Mouse (Mus musculus) frontal cortex, adult 2 months (tissue): ENCODE data around the gene Usp2. TPM values are rescaled to one million over a fixed set of nuclear protein-coding genes. Genes with fewer than 3 reads are reported as not detected.

Experiments
- DNase-seq, 2 experiments: peaks; one replicate each; pipeline ENCODE4 v3.0.0; 2022; ENCODE audit warnings: low spot score in 1 of 2; ENCODE audit errors: extremely low spot score in 1 of 2
- polyA plus RNA-seq: library from polyadenylated mRNA; depleted of rRNA; stranded (reverse); fragments of >200 nt; gene quantifications from 2 replicates; pipeline ENCODE4 v1.2.3, GENCODE M21; 2012

Usp2 gene
- polyA plus RNA-seq, 1 experiment: 44.9 TPM

DNA sequence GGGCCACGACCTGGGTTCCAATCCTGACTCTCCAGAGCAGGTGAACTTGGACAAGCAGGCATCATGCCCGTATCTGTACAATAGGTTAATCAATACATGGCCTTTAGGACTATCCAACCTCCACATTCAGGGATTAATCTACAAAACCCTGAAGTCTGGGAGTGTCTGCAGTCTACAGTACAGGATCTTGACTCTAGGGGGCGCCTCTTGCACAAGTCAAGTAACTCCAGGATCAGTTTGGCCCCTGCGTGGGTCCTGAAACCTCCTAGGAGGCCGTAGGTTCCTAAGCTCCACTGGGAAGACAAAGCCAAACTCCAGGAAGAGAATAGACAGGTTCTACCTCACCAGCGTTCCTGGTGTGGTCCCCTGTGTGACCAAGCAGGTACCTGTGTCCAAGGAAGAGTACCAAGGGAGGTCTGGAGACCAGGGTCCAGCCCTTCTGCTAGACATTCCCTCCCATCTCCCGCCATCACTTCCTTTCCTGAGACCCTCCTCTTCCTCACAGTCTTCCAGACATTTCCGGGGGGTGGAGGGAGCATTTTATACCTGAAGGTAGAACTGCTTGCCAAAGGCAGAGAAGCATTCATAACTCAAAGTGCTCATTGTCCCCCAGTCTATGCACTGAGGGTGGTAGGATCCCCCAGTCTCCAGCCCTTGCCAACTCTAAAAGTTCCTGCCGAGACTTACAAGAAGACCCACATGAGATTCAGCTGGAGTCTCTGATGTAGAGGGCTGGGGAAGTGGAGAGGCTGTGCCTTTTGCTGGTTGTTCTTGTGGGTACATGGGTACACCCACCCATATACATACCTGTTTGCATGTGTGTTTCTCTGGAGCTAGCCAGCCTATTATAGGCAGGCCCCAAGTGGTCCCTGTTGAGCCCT, 7.8 kb downstream of the Usp2 start:
- no peak for DNase-seq

DNA sequence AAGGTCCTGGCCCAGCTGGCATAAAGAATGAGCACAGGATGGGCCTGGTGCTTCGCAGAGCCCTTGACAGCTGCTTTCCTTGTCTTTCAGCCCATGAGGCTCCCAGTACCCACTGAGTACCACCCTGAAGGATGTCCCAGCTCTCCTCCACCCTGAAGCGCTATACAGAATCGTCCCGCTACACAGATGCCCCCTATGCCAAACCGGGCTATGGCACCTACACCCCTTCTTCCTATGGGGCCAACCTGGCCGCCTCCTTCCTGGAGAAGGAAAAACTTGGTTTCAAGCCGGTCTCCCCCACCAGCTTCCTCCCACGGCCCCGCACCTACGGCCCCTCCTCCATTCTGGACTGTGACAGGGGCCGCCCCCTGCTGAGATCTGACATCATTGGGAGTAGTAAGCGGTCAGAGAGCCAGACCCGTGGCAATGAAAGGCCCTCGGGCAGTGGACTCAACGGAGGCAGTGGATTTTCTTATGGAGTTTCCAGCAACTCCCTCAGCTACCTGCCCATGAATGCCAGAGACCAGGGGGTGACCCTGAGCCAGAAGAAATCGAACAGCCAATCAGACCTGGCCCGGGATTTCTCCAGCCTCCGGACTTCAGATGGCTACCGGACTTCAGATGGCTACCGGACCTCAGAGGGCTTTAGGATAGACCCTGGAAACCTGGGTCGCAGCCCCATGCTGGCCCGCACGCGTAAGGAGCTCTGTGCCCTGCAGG, 8.6 kb downstream of the Usp2 start:
- DNase-seq: no peak

GRCm38 (mm10) chr9:44075996-44076763, 9.4 kb downstream of the Usp2 start:
- DNase-seq: no peak

GRCm38 (mm10) chr9:44076764-44077120, 9.9 kb downstream of the Usp2 start:
- DNase-seq: peak in 1 of 2 experiments; percentile 82

DNA sequence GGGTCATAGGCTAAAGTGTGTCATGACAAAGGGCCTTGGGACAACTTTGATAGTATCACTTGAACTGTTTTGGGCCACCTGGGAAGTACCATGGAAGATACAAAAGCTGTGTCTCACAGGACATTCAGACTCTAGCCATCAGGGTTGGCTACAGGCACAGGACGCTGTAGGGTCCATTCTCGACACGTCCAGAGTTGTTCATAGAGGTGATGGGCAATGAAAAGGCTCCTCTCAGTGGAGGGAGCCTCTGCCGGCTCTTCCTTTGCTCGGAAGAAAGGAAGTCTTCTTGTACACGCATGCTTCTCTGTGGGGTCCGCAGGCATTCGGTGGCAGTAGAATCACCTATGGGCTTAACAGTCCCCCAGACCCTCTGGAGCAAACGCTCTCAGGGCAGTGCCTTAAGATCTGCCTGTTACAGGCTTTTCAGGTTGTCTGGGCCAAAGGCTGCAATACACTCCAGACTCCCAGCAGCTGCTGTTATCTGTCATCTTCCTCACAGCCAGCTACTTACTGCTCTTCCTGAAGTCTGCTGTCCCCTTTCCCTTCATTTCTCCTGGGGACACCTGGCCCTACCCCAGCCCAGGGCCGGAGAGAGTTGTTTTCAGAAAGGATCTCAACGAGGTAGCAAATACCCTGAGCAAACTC, 10.6 kb downstream of the Usp2 start:
- no peak for DNase-seq

DNA sequence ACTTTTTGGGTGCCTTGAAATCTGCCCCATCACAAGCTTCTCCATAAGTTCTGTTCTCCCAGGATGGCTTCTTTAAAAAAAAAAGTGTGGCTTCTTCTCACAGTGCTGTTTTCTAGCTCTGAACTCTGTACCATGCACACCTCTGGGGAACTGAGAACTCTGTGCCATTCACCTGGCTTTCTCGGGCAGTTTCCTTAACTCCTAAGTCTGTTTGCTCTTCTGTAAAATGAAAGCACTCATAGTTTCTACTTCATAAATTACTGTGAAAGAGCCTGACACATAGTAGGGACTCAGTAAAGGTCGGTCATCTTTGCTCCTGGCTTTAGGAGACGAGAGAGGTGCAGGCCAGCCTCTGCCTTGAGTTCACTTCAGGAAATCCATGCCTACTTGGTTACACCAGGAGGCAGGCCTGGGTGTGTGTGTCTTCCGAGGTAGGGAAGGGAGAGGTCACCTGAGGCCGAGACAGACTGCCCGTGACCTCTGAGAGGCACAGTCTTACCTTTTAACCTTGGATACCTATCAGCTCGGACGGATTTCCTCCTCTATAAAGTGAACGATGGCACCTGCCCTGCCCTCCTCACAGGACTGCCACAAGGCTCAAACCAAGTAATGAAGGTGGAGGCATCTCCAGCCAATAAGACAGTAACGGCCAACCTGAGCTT, 11.4 kb downstream of the Usp2 start:
- DNase-seq: no peak

GRCm38 (mm10) chr9:44078955-44079756, 12.3 kb downstream of the Usp2 start:
- DNase-seq: peak in 1 of 2 experiments; percentile 72

DNA sequence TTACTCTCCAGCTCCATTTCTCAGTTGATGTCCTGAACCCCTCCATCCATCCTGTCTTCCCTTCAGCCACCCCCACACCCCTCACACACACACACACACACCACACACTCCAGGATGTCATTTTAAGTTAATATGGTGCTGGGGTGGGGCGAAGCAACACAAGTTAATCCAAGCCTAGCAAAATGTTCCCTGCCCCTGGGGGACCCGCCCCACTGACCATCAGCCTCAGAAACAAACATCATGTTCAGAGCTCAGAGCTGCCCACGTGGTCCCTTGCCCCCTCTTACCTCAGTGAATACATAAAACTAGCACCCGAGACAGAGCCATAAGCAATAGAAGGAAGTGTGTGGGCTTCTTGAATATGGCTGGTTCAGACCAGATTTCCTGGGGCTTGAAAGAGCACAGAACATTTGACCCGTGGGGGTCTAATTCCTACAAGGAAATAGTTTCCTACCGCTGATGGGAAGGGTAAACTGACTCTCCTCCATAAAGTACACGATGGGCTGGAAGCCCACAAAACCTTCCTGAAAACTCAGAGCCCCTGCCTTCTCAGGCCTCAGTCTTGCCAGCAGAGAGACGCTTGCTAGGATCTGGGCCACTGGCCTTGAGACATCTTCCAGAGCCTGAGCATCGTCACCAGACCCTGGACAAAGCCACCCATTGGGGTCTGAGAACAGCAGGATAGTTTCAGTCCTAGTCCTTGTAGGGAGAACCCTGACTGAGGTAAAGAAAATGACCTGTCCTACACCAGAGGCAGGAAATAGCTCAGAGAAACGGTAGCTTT, 13.4 kb downstream of the Usp2 start:
- DNase-seq: no peak

DNA sequence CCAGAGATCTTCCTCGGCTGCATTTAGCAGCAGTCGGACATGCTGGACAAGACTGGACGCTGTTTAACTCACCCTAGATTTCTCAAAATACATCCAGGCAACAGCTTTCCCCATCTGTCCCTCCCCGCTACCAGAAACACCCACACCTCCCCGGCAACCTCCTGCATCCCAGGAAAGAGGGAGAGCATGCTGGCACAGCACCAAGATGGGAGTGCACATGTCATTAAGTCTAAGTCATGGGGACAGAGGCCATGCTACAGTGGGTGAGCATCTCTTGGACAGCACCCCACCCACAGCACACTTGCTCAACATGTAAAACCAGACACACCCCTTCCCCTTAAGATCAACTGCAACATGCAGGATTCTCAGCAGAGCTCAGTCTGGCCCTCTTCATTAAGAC, 14.1 kb downstream of the Usp2 start:
- no peak for DNase-seq

GRCm38 (mm10) chr9:44081581-44081980, 14.8 kb downstream of the Usp2 start:
- DNase-seq: no peak

DNA sequence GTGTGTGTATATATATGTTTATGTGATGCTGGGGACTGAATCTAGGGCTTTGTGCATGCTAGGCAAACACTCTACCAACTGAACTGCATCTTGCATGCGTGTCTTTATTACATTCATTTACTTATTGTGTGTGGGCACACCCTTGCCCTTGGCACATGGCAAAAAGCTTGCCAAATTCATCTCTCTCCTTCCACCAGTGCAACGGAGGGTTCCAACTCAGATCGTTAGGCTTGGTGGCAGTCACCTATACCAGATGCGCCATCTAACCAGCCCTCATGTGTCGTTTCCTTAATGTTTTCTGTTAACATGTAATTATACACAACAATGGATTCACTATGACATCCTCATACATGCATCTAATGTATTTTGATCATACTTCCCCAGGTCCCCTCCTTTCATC, 15.4 kb downstream of the Usp2 start:
- DNase-seq: no peak

- peak; percentile 84 to 88 for DNase-seq
These were observed 16.7 kb downstream of the Usp2 start for GRCm38 (mm10) chr9:44083392-44084121.

GRCm38 (mm10) chr9:44084236-44084635, 17.4 kb downstream of the Usp2 start:
- DNase-seq: no peak

DNA sequence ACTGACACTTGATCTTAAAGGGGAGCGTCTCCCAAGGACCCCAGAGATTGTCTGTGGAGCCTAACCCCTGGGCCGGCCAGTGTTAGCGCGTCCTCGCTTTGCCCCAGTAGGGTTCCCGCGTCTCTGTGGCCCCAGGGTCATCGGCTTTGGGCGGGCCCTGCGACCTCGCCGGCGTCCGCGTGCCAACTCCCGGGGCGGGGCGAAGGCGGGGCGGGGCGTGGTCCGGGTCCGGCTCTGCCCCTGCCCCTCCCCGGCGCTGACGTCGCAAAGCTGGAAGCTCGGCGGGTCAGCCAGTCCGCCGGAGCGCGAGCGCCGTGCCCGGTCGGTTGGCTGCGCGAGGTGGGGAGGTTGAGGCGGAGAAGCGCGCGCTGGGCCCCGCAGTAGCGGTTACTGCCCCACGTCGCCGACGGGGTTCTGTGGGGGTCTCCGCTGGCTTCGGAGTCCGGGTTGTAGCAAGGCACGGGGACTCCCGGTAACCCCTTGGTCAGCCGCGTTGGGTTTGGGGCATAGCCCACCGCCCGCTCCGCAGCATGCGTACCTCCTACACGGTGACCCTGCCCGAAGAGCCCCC, 17.9 kb downstream of the Usp2 start:
- peak; percentile 82 to 91 for DNase-seq

DNA sequence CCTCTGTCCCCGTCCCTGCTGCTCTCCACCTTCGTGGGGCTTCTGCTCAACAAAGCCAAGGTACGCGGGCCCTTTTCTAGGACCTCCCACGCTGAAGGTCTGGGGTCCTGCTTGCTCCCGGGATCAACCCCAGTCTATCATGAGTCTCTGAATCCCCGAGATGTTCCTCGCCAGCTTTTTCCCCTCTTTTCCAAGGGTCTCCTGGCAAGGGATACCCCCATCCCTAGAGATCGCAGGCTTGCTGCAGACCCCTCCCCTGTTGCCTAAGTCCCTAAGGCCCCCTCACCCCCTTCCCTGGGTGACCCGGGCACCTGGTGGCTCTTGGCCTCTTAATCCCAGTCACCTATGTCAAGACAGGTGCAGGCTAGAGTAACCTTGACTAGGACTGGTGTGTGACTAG, 18.5 kb downstream of the Usp2 start:
- no peak for DNase-seq

DNA sequence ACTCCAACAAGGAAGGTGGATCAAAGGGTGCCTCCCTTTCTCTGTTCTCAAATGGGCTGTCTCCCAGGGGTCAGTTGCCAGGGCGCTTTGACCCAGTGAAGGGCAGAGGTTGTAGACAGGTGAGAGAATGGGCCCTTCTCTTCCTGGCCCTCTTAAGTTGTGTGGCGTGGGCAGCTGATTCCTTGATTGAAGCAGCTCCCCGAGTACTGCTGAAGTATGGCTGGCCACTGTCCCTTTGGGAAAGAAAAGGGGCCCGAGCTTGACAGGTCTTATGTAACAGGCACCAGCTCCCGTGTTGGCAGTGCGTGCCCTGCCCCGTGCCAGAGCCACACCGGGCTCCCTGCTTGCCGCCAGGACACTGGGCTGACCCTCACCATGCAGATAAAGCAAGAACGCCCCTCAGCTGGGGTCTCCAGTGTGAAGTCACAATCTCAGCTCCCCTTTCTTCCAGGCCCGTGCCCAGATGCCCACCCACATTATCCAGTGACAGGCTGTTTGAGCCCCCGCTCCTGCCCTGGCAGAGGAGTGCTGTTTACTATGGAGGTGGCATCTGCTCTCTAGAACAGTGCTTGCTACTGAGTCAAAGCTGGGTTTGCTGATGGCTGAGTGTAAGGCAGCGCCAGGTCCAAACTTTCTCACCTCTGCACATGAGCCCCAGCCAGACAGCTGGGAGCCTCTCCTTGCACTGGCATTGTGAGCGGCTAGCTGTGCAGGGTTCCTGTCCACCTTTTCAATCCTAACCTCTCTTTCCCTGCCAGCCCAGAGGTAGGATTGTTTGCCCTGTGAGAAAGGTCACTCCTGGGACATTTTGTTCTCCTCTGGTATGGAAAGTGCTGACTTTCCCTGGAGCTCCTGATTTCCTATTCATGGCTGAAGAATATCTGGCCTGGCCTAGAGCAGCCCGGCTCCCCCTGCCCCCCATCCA, 19.2 kb downstream of the Usp2 start:
- DNase-seq: peak; percentile 63 to 75

- no peak for DNase-seq
These were observed 20.1 kb downstream of the Usp2 start for GRCm38 (mm10) chr9:44086960-44087359.
